Mouse (Mus musculus) layer of hippocampus, adult 9-11 months (tissue): Measurements from ENCODE around the gene Hist1h2ad.
"Not testable (repeated sequence)": the region's sequence is repeated elsewhere in the genome, so short reads cannot be mapped to it uniquely, and the experiment has no call there.

Experiments
- DNase-seq: peaks from one replicate; pipeline ENCODE4 v3.0.0; 2022

Hist1h2ad gene

GRCm38 (mm10) chr13:23585442-23586098, 11.4 kb downstream of the Hist1h2ad start:
- peak; percentile 77 for DNase-seq

GRCm38 (mm10) chr13:23586099-23586939, 12.1 kb downstream of the Hist1h2ad start:
- DNase-seq = no peak

DNA sequence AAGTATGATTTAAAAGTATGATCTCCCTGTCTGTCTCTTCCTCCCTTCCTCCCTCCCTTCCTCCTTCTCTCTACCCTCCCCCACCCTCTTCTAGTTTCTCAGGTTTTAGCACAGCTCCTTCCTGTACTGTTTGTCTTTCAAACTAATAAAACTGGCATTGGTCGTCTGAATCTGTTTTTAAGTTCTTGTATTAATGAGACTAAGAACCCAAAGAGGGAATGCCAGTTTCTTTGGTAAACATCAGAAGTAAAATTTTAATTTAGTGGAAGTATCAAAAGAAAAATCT, 12.7 kb downstream of the Hist1h2ad start:
- no peak for DNase-seq

DNA sequence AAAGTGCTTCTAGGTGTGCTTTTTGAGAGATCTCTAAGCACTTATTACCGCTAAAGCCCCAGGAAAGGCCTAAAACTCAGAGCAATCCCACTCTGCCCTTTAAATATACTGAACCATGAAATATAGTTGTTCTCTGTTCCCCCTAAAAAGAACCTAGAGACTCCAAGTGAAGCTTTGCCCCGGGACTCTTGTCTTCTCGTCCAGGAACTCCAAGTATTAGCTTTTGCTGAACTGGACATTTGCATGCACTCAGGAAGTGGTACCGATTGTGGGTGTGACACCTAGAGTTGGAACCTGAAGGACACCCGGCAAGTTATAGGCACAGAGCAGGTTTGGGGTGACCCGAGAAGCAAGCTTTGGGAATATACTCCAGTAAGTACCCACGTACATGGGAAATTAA, 17.0 kb downstream of the Hist1h2ad start:
- DNase-seq = no peak

DNA sequence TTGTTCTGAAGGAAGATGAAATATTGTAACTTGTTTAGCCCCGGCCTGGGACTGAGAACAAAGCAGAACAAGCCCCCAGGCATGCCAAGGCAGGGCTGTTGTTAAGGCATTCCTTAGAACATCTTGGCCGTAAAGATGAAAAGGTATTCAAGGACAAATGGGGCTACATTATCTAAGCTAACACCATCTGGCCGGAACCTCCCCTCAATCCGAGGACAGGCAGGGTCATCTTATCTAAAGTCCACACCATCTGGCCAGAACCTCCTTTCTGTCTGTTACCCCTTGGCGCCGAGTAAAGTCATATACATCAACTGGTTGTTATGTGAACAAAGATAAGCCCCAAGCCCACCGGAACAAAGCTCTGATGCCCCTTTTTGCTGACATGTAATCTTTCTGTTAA, 17.7 kb downstream of the Hist1h2ad start:
- DNase-seq = not testable (repeated sequence)

DNA sequence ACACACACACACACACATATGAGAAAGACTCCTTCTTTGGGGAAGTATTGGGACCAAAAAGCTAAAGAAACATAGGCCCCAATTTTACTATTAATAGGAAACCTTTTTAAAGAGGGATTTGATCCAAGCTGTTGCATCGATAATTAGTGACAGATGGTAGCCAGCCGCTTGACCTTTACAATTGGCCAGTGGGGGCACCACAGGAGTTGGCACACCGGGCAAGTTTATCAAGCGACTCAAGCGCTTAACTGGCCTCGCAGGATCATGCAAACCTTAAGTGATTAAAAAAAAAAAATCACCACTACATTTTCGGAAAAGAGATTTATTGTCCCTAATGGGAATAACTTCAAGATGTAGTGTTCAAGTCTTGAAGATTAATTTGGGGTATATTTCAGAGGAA, 18.4 kb downstream of the Hist1h2ad start:
- no peak for DNase-seq

- DNase-seq = no peak
Measured at GRCm38 (mm10) chr13:23593051-23593770, 19.0 kb downstream of the Hist1h2ad start.

DNA sequence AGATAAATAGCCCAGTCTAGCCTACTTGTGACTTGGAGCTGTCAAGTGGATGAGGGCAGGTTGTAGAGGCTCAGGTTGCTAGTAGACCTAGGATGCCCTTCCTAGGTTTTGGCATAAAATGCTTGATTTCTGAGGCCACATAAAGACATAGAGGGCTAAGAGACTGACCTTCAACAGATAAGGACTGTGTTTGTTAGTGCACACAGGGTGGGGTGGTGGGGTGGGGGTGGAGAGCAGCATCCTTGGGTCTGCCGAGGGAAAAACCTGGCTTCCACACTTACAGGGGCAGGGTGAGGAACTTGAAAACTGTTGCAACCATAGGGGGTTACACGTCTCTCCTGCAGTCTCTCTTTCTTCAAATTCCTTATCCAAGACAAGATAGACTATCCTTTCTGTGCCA, 21.0 kb downstream of the Hist1h2ad start:
- DNase-seq = no peak

DNA sequence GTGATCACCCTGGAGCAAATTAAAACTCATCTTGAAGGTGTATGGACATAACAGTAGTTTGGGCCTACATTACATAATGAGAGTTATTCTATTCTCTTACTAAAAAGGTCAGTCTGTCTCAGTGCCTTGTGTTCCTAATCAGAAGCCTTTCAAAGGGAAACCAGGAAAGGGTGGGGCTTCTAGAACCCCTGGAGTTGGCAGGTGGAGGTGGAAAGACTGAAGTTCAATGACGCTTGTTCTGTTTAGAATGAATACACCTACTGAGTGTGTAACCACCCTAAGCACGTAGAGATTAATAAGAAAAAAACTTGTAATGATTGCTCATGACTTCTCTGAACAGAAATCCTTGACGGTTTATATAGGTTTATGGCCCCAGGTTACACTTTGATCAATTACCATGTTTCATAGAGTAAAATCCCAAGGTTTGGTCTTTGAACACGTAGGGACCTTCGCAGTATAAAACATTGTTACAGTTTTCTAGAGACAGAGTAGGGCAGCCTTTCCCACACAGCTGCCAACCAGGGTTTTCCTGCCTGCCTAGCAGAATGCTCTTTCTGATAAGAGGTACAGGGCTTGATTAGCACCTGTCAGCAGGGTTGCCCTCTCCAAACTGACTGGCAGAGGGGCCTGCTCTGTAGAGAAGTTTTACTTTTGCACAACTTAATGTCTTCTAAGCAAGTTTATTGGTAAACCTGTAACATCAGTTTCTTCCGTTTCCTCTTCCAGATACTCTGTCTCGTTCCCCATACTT, 21.6 kb downstream of the Hist1h2ad start:
- DNase-seq = no peak

- no peak for DNase-seq
Measured at GRCm38 (mm10) chr13:23597957-23598356, 23.8 kb downstream of the Hist1h2ad start.

DNA sequence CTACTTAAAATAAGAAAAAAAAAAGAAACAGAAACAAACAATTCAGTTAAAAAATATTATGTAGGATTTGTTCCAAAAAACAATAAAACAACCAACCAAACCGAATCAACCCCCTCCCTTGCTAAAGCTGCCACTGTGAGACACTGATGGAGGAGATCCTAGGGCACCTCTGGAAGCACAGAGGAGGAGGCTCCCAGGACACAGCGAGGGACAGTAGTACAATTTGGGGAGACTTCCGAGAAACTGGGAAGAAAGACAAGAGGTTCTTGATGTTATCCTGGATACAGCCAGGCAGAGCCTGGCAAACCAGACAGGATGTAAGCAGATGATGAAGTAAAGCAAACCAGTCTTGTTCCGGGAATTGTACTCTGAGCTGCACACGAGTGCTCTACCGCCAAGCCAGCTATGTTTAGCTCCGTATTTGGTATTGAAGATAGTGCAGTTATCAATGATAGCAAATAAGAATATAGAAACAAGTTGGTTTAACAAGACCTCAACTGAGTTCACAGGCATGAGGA, 29.1 kb downstream of the Hist1h2ad start:
- no peak for DNase-seq

GRCm38 (mm10) chr13:23604452-23604851, 30.3 kb downstream of the Hist1h2ad start:
- DNase-seq = no peak

DNA sequence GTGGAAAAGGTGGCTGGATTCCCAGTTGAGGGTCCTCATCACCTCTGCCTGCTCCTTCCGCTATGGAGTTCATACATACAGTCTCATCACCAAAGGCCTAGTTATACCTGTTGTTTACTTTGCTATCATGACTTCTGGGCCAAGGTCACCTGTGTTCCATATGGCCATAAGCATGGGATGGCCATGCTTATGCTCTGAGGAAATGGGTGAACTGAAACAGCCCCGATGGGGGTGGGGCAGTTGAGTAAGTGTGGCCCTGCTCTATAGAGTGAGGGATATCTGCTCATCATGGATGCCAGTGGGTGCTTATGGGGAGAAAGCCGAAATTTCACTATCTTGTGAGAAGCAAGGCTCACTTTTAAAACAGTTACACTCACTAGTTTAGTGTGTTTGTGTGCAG, 30.9 kb downstream of the Hist1h2ad start:
- DNase-seq = no peak

DNA sequence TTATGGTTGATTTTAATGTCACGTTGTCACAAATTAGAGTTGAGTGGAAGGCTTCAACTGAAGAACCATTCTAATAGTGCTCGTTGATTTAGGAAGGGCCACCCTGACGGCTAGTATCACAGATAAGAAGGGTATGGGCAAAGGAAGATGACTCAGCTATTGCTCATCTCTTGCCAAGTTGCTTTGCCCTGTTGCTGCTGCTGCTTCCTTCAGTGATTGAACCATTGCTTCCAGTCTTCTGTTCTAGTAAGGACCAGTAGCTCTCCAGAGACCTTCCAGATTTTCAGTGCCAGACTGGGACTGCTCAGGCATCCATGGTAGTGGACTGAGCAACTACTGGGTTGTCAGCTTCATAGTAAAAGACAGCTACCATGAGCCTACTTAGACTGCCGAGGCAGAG, 35.0 kb downstream of the Hist1h2ad start:
- DNase-seq = no peak

DNA sequence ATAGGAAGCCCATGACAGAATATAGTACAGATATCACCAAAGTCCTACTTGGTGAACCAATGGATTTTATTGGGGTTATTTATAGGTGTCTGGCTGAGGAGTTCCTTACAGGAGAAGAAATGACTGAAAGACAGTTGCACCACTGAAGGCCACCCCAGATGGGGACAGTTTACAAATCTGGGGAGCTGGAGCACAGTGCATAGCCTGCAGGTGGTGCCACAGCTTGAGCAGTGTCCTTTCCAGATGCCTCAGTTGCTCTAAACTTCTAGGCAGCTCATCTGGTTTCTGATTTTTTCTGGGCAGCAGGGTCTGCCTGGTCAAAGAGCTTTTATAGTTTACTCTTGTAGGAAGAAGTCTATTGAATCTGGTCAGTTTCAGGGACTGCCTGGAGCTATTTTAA, 35.7 kb downstream of the Hist1h2ad start:
- no peak for DNase-seq

DNA sequence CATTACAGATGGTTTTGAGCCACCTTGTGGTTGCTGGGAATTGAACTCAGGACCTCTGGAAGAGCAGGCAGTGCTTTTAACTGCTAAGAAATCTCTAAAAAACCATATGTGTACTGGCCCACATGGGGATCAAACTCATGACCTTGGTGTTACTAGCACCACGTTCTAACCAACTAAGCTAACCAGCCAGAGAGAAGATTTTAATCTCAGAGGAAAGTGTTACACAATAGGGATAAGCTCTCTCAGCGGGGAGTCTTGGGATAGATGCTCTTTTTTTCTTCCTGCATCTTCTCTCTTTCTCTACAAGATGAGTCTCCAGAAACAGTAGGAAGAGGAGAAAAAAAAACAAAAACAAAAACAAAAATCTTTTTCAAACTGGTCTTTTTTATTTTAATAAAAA, 36.2 kb downstream of the Hist1h2ad start:
- DNase-seq = no peak

DNA sequence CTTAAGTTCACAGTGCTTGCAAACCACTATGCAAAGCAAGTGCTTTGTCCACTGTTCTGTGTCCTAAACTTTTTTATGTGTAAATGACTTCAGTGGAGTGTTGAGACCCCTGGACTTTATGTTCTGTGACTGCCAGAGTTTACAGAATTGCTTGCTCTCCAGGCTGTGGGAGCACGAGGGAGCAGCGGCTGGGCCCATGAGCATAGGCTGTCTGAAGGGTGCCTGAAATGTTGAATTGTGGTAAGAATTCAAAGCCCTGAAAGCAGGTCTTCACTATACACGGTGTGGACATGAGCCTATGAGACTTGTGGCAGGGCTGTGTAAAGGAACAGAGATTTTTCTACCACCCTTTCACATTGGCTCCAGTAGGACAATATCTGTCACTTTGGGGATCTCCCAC, 37.5 kb downstream of the Hist1h2ad start:
- no peak for DNase-seq

GRCm38 (mm10) chr13:23620056-23620732, 46.0 kb downstream of the Hist1h2ad start:
- DNase-seq = peak; percentile 10

- DNase-seq = peak; percentile 90
Measured at GRCm38 (mm10) chr13:23620733-23621531, 46.8 kb downstream of the Hist1h2ad start, which contains the start of gene Hist1h2be. Gene Hist1h2be (minus strand): TSS chr13:23621124.

GRCm38 (mm10) chr13:23621532-23622174, 47.5 kb downstream of the Hist1h2ad start:
- DNase-seq = peak; percentile 88

DNA sequence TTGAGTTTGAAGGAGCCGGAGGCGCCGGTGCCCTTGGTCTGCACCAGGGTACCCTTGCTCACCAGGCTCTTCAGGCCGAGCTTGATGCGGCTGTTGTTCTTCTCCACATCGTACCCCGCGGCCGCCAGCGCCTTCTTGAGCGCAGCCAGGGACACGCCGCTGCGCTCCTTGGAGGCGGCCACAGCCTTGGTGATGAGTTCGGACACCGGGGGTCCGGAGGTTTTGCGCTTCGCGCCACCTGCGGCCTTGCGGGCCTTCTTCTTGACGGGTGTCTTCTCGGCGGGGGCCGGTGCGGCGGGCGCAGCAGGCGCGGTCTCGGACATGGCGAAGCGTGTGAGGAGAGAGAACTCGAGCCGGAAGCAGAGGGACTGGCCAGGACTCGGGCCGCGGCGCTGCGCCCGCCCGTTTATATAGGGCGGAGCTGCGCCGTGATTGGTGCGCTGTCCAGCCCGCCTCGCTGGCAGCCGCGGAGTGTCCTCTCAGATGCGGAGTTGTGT, 48.0 kb downstream of the Hist1h2ad start, which contains the start of gene Hist1h1e:
Gene Hist1h1e (minus strand): TSS at position 384 of the 497 bp plus-strand sequence.
- peak; percentile 89 for DNase-seq
